15 mouse cellular contexts compared by ENCODE assay signal in the genomic region with DNA sequence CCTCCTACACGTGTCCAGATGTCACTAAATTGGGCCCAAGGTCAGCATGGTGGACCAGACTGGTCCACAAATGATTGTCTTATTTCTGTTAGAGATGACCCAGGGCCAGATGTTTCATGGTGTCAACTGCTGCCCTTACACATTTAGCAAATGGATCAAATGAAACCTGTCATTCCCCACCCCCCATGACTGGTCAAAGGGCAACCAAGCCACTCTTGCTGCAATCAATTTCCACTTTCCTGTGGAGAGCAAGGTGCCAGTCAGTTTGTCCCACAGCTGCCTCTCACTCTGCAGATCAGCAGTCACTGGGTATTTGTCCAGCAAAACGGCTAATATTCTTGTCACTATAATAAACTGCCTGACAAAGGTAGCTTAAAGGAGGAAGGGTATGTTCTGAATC.
"Had no signal": no experiment of that assay in that cellular context is flagged by ENCODE, and none has a peak within 500 bp of the region (broad histone marks: within the 10 kb centered on the region; RNA-seq: fewer than 3 reads in every experiment).

No protein-coding gene starts in this region.

- H3K4me2 ChIP-seq: lung, embryonic 15.5 days; midbrain, embryonic 11.5 days; midbrain, embryonic 13.5 days; midbrain, embryonic 15.5 days; neural tube, embryonic 12.5 days had no signal

- DNase-seq: lung, adult 2 months; lung, postnatal 14 days; lung, postnatal 36 days; right cerebral cortex, postnatal 14 days; thymus, adult 18-20 months; thymus, postnatal 14 days; thymus, postnatal 36 days had no signal

- H3K4me1 ChIP-seq: lung, embryonic 15.5 days; midbrain, embryonic 13.5 days; midbrain, embryonic 15.5 days had no signal

- H3K27me3 ChIP-seq: lung, embryonic 15.5 days; megakaryocyte, embryonic 14.5 days; midbrain, embryonic 13.5 days; midbrain, embryonic 15.5 days; neural tube, embryonic 12.5 days had no signal

- H3K4me3 ChIP-seq: lung, embryonic 15.5 days; megakaryocyte, embryonic 14.5 days; midbrain, embryonic 13.5 days; midbrain, embryonic 15.5 days; neural tube, embryonic 12.5 days had no signal

- H3K27ac ChIP-seq: lung, embryonic 15.5 days; macrophage; midbrain, embryonic 13.5 days; midbrain, embryonic 15.5 days; neural tube, embryonic 12.5 days had no signal

- H3K36me3 ChIP-seq: lung, embryonic 15.5 days; midbrain, embryonic 13.5 days; midbrain, embryonic 15.5 days; neural tube, embryonic 12.5 days had no signal

- ATAC-seq: lung, postnatal 0 days; midbrain, embryonic 13.5 days; midbrain, embryonic 15.5 days had no signal

- H3K9ac ChIP-seq: lung, embryonic 15.5 days; midbrain, embryonic 13.5 days; midbrain, embryonic 15.5 days; neural tube, embryonic 12.5 days had no signal

- H3K9me3 ChIP-seq: lung, embryonic 15.5 days; megakaryocyte, embryonic 14.5 days; midbrain, embryonic 13.5 days; midbrain, embryonic 15.5 days; neural tube, embryonic 12.5 days had no signal
